Mouse (Mus musculus) testis, postnatal 14 days (tissue): ENCODE data around the gene Cpsf6.

Experiments used
- DNase-seq: peaks from one replicate; pipeline ENCODE4 v3.0.0; 2021; ENCODE audit warnings: low spot score

Cpsf6 gene

GRCm38 (mm10) chr10:117379908-117380307 is at the start of gene Cpsf6:
Gene Cpsf6, minus strand, starts transcription at chr10:117380015.
- DNase-seq, result no peak

- no peak for DNase-seq
Observed at GRCm38 (mm10) chr10:117426615-117426969, 46.8 kb upstream of the Cpsf6 start.

DNA sequence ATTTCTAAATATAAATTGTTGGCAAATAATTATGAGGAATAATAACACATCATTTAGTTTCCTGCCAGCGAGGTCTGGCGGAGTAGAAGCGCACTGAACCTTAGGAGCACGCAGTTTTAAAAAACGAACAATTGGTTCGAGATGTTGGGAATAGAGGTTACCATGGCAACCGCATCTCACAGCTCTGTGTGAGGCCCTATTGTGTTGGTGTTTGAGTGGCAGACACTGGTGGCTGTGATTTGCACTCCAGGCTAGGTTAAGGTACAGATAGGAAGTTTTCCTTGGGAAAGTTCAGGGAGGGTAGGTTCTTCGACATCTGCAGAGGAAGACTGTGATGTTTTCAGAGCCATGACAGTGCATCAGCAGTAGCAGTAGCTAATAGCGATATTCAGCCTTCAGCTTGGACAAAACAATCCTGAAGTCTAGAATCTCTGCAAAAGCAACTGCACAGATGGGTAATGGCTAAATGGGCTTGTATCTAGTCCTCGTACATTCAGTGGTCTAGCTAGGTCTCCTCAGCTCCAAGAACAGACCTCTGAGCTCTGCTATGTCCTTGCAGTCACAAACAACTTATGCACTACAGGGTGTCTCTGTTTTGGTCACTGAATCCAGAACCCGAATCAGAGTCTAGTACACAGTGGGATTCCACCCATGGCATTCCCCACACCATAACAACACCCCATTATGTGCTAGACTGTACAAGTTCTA is 46.2 kb upstream of the Cpsf6 start:
- no peak for DNase-seq

DNA sequence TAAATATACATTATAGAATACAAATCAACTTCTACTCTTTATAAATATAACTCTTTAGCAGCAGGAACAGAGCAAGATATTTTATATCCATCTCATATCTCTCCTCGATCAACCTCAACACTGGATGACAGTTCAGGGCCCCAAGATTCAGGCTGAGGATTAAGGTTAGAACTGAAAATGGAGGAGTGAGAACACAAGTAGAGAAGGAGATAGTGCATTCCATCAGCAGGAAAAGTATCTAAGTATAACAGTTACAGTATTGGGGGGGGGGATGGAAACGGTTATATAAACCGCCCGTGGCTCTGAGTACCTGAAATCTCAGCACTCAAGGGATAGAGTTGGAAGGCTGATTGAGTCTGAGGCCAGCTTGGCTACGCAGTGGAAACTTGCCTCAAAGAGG is 45.2 kb upstream of the Cpsf6 start:
- DNase-seq, result no peak

DNA sequence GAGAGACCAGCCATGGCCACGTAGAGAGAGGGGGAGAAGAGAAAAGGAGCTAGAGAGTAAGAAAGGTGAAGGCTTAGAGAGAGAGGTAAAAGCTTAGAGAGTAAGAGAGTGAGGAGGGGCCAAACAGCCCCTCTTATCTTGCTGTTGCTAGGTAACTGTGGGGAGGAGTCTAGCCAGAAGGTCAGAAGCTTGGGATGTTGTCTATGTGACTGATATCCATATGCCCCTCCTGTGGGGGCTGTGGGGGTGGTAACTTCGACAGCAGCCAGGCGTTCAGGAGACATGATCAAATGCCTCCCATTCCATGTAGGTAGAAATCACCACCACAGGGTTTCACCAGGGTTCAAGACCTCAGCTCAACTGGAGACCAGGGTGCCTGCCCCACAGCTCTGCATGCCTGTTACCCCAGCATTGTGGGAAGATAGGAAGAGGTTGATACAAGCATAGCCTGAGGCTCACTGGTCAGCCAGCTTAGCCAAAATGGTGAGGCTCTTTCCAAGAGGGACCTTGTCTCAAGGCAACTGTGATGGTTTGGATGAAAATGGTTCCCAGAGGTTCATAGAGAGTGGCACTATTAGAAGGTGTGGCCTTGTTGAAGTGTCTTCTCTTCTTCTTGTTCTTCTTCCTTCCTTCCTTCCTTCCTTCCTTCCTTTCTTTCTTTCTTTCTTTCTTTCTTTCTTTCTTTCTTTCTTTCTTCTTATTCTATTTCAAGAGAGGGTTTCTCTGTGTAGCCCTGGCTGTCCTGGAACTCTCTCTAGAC is 44.5 kb upstream of the Cpsf6 start:
- no peak for DNase-seq

DNA sequence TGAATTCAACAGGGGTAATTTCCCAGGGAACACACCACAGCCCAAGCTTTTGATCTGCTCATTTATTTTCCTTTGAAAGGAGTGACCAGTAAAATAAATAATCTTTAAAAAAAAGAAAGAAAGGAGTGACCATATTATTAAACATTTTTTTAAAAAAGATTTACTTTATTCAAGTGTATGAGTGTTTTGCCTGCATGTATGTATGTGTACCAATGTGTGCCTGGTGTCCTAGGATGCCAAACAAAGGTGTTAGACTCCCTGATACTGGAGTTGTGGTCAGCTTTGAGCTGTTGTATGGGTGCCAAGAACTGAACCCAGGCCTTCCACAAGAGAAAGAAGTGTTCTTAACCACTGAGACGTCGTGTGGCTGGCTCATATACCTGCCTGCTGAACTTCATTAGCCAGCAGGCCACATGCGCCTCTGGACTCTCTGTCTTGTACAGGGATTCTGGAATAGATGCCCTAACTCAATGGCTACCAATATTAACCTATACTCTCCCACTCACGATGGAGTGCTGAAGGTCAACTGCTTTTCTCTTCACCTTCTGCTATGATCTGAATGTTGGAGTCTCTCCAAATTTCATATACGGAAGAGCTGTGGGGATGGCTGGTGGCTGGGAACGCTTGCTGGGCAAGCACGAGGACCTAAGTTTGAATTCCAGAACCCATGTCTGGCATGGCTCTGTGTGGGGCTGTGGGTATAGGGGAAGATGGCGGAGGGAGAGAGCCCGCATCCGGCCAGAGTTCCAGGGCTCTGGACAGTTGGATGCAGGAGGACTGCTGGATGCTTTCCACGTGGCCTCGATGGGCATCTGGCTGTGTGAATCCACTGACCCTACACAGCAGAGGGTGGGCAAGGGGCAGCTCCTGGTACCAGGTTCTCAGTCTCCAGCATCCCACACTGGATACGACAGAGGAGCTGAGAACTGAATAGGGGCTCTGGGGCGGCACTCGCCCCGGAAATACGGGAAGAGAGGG is 43.5 kb upstream of the Cpsf6 start:
- no peak for DNase-seq

GRCm38 (mm10) chr10:117422174-117422808 is 42.5 kb upstream of the Cpsf6 start:
- DNase-seq, result no peak

DNA sequence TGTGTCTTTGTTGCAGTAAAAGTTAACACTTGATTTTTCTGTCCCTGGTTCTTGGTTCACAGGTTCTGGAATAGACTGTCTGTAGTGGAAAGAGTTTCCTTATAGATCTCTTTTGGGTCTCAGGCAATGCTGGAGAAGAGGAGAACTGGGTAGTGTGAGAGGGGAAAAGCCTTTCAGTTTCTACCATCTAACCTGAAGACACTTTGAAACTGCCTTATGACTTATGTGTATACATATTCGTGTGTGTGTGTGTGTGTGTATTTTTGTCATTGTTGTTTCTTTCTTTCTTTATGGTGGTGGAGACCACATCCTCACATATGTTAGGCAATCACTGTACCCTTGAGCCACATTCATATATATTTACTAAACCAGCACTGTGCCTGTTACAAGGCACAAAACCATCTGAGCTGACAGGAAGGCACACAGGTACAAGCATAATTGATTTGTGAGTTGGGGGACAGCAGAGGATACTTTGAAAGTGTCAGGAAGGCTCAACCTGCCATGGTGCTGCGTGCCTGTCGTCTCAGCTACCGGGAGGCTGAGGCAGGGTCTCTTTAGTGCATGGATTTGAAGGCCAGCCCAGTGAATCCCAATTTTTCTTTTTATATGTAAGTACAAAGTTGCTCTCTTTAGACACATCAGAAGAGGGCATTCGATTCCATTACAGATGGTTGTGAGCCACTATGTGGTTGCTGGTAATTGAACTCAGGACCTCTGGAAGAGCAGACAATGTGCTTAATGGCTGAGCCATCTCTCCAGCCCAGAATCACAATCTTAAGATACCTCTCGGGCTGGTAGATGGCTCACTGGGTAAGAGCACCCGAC is 41.7 kb upstream of the Cpsf6 start:
- DNase-seq, result no peak

DNA sequence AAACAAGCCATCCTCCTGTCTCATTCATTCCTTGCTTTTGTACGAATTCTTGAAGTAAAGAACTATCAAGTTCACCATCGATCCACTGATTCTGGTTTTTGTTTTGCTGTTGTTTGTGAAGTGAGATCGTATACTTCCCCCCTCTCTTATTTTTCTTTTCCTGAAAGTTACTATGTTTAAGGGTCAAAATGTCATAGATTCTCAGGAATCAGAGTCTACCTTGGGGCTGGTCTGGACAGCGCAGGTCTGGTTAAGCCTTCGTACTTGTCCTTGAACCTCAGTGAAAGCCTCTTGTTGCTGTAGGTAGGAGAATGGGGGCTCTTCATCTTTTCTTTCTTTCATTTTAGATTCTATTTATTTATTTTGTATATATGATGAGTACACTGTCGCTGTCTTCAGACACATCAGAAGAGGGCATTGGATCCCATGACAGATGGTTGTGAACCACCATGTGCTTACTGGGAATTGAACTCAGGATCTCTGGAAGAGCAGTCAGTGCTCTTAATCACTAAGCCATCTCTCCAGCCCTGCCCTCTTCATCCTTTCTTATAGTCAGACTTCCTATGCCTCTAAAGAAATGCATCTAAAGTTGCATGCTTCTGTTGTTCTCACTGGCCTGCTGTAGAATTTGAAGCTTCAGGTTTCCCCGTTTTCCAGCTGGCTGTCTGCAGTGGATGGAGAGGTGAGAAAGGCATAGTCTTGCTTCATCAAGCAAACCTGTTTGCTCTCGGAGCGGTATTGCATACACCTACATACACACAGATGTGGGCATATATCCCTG is 40.9 kb upstream of the Cpsf6 start:
- no peak for DNase-seq

- no peak for DNase-seq
Observed at GRCm38 (mm10) chr10:117419577-117420290, 39.9 kb upstream of the Cpsf6 start.

DNA sequence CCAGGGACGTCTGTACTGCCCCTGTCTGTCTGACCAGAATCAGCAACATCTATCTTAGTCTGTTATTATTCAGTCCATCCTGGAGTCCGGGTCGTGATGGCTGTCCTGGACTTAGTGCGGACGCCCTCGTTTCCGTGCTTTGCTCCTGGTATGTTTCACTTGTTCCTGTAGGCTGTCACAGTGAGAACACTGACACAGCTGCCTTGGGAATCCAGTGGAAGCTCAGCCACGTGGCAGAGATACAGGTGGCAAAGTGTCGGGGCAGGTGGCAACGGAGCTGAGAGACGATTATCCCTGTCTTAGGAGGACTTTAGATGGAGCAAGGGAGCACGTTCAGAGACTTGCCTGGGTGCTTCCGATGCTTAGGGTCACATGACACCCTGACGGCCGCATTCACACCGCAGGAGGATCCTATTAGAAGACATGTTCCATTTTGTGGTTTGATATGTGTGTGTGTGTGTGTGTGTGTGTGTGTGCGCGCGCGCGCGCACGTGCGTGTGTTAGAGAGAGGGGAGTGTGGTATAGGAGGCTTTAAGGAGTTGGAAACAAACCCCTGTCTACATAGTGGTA is 38.9 kb upstream of the Cpsf6 start:
- no peak for DNase-seq

DNA sequence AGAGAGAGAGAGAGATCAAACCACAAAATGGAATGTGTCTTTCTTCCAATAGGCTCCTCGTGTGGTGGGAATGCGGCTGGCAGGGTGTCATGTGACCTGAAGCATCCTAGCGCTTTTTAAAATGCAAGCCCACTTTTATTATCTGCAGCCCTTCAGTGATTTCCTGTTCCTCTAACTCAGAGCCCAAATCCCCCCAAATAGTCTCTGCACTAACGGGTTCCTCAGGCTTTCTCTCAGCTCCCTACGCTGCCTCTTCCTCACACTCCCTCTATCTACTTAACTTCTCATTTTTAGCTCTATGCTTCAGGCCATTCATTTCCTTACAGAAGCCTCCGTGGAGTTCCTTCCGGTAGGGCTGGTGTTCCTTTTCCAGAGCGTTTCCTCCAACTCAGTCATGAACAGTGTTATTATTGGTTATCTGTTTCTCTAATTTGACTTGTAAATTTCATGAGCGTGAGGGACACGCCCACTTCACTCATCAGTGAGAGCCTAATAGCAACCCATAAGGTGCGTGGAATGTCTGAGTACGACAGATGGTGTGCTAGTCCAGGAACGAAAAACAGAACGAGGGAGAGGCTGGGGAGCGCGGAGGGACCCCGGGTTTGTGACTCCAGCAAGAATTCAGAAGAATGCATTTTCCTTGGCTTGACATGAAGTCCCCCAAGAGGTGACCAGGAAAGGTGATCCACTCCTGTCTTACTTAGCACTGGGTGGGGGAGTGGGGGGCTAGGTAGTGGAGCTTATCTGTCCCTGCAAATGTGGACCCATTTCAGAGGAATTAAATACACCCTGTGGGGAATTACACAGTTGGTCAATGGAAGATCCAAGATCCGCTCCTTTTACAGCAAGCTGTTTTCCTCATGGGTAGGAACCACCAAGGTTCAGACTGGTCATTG is 38.2 kb upstream of the Cpsf6 start:
- DNase-seq, result no peak

- no peak for DNase-seq
Observed at GRCm38 (mm10) chr10:117417470-117417767, 37.6 kb upstream of the Cpsf6 start.

- no peak for DNase-seq
Observed at GRCm38 (mm10) chr10:117416636-117417469, 37.0 kb upstream of the Cpsf6 start.

DNA sequence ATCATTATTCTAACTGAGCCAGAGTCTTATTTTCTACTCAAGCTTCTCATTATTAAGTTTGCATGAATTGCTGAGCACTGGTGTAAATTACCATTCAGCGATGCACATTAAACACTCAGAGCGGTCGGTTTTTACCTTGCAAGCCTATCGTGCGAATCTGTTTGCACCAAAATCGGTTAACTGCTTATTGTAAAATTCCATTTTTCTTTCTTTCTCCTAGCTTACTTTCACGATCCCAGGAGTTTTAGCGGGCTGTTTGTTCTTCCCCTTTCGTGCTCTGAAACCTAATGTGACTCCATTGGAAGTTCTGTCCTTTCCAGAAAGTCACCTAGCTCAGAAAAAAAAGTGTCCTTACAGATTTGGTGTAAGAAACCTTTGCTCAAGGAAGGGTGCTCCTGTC is 36.3 kb upstream of the Cpsf6 start:
- no peak for DNase-seq

DNA sequence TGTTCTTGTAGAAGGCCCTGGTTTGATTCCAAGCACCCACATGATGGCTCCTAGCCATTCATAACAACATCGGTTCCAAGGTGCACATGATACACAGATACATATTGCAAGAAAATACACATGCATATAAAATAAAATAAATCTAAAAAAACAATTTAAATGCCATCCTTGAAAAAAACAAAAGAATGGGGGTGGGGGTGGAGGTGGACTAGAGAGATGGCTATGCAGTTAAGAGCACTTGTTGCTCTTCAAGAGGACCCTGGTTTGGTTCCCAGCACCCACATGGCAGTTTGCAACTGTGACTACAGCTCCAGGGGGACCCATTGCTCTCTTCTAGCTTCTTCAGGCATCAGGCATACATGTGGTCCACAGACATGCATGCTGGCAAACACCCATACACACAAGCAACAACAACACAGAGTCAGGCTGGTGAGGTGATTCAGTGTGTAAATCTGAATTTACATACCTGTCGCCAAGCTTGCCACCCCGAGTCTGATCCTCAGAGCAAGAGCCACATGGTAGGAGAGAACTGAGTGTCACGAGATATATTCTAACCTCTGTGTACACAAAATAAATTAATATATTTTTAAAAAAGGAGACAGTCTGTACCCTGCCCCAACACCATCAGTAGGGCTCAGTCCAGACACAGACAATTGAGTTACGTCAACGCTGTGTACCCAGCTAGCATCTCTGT is 35.7 kb upstream of the Cpsf6 start:
- DNase-seq, result no peak

DNA sequence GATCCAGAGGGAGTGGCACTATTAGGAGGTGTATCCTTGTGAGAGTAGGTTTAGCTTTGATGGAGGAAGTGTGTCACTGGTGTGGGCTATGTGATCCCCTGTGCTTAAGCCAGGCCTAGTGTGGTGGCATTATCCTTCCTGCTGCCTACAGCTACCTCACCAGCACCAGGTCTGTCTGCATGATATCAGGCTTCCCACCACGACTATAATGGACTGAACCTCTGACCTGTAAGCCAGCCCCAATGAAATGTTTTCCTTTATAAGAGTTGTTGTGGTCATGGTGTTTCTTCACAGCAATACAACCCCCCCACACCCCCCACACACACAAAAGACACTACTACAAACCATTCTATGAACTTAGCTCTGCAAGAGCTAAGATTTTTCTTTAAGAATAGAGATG is 34.9 kb upstream of the Cpsf6 start:
- DNase-seq, result no peak
